Mouse (Mus musculus) left cerebral cortex, postnatal 14 days (tissue): Measurements from ENCODE around the gene Adtrp. TPM values are rescaled to one million over a fixed set of nuclear protein-coding genes. Genes with fewer than 3 reads are reported as not detected.

ENCODE experiments used
- DNase-seq, 2 experiments: peaks; one replicate each; pipeline ENCODE4 v3.0.0; 2021 to 2022; ENCODE audit warnings: low spot score in 2 of 2, mixed read lengths in 1 of 2
- intact Hi-C: fragments of 180-260 bp; cut with DNase I; formaldehyde crosslinking; loops from one replicate; pipeline ENCODE4 v1.15.1; 2025
- total RNA-seq, 2 experiments: library from RNA; stranded (reverse); gene quantifications; 2 replicates each; pipeline ENCODE4 v1.2.3; 2021

The Adtrp gene
- total RNA-seq, 2 experiments from 2014 or later, result 0.22 to 1.2 TPM

- peak in 1 of 2 experiments; percentile 23 for DNase-seq
- intact Hi-C loops, result no loop called here
Measured at GRCm38 (mm10) chr13:41737628-41738309, 109.7 kb downstream of the Adtrp start.

GRCm38 (mm10) chr13:41729660-41730059, 117.8 kb downstream of the Adtrp start:
- intact Hi-C loops, result no loop called here
- no peak for DNase-seq

DNA sequence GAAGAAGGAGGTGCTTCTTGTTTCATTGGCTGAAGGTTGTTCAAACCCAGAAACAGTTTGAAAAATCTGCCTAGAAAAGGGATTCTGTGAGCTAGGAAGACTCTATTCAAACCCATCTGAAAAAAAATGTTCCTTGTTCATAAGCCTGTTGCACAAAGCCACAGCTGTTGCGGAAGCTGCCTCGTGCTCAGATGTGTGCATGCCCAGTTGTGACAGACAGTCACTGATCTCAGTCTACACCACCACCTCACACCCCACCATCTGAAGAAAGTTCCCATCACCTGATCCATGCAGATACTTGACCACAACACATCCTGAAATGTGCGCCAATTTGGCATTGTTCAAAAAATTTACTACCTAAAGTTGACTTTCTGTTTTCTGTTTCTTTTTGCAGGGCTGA, 119.7 kb downstream of the Adtrp start:
- DNase-seq, result no peak
- intact Hi-C loops, result no loop called here

GRCm38 (mm10) chr13:41719331-41719730, 128.2 kb downstream of the Adtrp start:
- peak; percentile 22 to 23 for DNase-seq
- intact Hi-C loops, result no loop called here

DNA sequence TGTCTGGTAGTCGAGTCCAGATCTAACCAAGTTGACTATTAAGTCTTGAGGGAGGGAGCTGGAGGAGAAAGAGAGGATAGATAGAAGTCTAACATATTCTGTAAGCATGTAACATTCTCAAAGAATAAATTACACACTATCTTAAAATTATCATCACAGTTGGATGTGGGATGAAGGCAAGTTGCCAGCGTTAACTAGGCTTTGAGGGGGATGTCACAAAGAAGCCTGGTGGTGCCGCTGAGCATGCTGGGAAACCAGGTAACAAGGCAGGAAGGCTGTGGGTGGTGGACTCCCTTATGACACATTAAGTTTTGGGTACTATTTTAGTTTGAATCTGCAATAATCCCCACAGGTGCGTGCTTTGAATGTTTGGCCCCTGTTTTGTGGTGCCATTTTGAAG, 129.4 kb downstream of the Adtrp start:
- intact Hi-C loops, result no loop called here
- peak; percentile 42 to 43 for DNase-seq

Other genes starting within 250 kb of the Adtrp start
- gene Tmem170b, start 241.8 kb downstream of the Adtrp start, total RNA-seq, result 10 to 100 TPM; 77.9 to 84.1 TPM
- 10 to 100 TPM; 53.9 TPM for gene Hivep1, start 204.3 kb upstream of the Adtrp start, total RNA-seq